Mouse (Mus musculus) hindbrain, embryonic 14.5 days (tissue): ENCODE data around the gene Gsg1l2. TPM values are rescaled to one million over a fixed set of nuclear protein-coding genes. Genes with fewer than 3 reads are reported as not detected.

Experiments
- ATAC-seq: fragments of 200-750 bp; cut with Nextera tagmentation; 2 replicates; pipeline ENCODE4 v1.8.0; 2017; ENCODE audit warnings: moderate number of reproducible peaks, mild to moderate bottlenecking, moderate TSS enrichment, moderate library complexity; ENCODE audit not compliant: low FRiP score
- DNase-seq: peaks from one replicate; pipeline ENCODE4 v3.0.0-alpha.2; 2015; ENCODE audit warnings: low spot score
- H3K27ac ChIP-seq: fragments of 300-500 bp; sonication (generic); 2 replicates; pipeline ENCODE4 v1.5.1; 2014; ENCODE audit warnings: mild to moderate bottlenecking, moderate library complexity
- H3K27me3 ChIP-seq: fragments of 300-500 bp; sonication (generic); 2 replicates; pipeline ENCODE4 v1.6.1; 2014; ENCODE audit warnings: mild to moderate bottlenecking, low read length, mixed read lengths; ENCODE audit not compliant: control insufficient read depth, insufficient read depth
- H3K36me3 ChIP-seq: fragments of 300-500 bp; sonication (generic); replicated peaks from 2 replicates; pipeline ENCODE4 v1.6.1; 2014; ENCODE audit not compliant: control insufficient read depth, insufficient read depth
- H3K4me1 ChIP-seq: fragments of 300-500 bp; sonication (generic); replicated peaks from 2 replicates; pipeline ENCODE4 v1.6.1; 2014; ENCODE audit warnings: antibody characterized with exemption, low read length, mixed read lengths; ENCODE audit not compliant: control insufficient read depth, insufficient read depth
- H3K4me2 ChIP-seq: fragments of 300-500 bp; sonication (generic); replicated peaks from 2 replicates; pipeline ENCODE4 v1.6.1; 2014; ENCODE audit warnings: mild to moderate bottlenecking, moderate library complexity
- H3K4me3 ChIP-seq: fragments of 300-500 bp; sonication (generic); replicated peaks from 2 replicates; pipeline ENCODE4 v1.5.1; 2014; ENCODE audit warnings: mild to moderate bottlenecking, low read length
- H3K9ac ChIP-seq: fragments of 300-500 bp; sonication (generic); 2 replicates; pipeline ENCODE4 v1.6.1; 2014
- H3K9me3 ChIP-seq: fragments of 300-500 bp; sonication (generic); 2 replicates; pipeline ENCODE4 v1.6.1; 2016; ENCODE audit warnings: low read length; ENCODE audit not compliant: control insufficient read depth
- WGBS: fragments of 180-500 bp; shearing (Covaris S2); extraction: QIAGEN DNeasy Blood & Tissue Kit; methylation state at CpG from one replicate; pipeline ENCODE4 v1.1.7; 2014; 5-methylcytosine and 5-hydroxymethylcytosine counted together
- polyA plus RNA-seq: library from polyadenylated mRNA; unstranded; fragments of >200 nt; fragmentation: Nextera tagmentation; extraction: Ambion mirVana; gene quantifications from 2 replicates; pipeline ENCODE4 v1.2.1, GENCODE M21; 2014

Gsg1l2 gene
- polyA plus RNA-seq, 1 experiment from 2014 or later: not detected

DNA sequence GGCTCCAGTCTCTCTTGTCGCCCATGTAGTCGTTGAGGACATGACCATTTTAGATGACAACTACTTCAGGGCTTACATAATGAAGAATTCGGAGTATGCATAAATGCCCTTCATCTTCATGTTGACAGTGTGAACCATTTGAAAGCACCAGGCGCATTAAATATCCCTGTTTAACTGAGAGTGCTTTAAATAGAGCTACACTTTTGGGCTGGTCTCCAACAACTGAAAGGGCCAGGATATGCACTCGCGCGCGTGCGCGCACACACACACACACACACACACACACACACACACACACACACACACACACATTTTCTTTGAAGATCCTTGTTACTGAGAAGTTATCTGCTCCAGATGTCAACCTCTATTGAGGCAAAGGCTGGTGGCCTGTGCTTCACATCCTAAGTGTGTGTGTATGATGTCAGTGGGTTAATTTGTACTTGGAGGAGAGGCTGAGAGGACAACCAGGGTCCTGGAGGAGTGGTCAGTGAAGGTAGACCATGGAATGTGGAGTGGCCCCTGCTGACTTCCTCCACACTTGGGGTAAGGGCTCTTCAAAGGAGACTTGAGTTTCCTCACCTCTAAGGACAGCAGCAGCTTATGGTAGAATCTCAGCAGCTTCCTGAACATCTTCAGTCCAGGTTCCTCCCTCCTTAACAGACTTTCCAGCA lies 61.1 kb downstream of the Gsg1l2 start:
- H3K4me2 ChIP-seq: no peak overlapping the region
- H3K27ac ChIP-seq: no peak overlapping the region
- H3K9me3 ChIP-seq: no peaks in the 10 kb centered on the region
- DNase-seq (no peak), ATAC-seq (no peak)
- H3K4me3 ChIP-seq: no peak overlapping the region
- no peaks in the 10 kb centered on the region for H3K4me1 ChIP-seq
- no peaks in the 10 kb centered on the region for H3K27me3 ChIP-seq
- no peaks in the 10 kb centered on the region for H3K36me3 ChIP-seq
- 96% methylated on average over 10 of the region's 10 CpGs for WGBS
- H3K9ac ChIP-seq: no peak overlapping the region

Other genes with a start within 250 kb of the Gsg1l2 start
- not detected in 2 replicates for gene Rcvrn, start 79.3 kb upstream of the Gsg1l2 start, polyA plus RNA-seq
- not detected in 2 replicates for gene Glp2r, start 3.5 kb upstream of the Gsg1l2 start, polyA plus RNA-seq
- gene Dhrs7c, start 23.6 kb downstream of the Gsg1l2 start, polyA plus RNA-seq: not detected in 2 replicates
- gene Usp43, start 147.5 kb downstream of the Gsg1l2 start, polyA plus RNA-seq: 0.56 and 1.1 TPM in 2 replicates
- 5.1 and 8.8 TPM in 2 replicates for gene Cfap52, start 191.0 kb downstream of the Gsg1l2 start, polyA plus RNA-seq
- gene Stx8, start 191.6 kb downstream of the Gsg1l2 start, polyA plus RNA-seq: 61.5 and 67.1 TPM in 2 replicates